Mouse (Mus musculus): Measurements from ENCODE around the gene Eif4e. TPM values are rescaled to one million over a fixed set of nuclear protein-coding genes. Genes with fewer than 3 reads are reported as not detected.

The Eif4e gene
- polyA plus RNA-seq, 1 experiment from 2014 or later = 134 TPM

DNA sequence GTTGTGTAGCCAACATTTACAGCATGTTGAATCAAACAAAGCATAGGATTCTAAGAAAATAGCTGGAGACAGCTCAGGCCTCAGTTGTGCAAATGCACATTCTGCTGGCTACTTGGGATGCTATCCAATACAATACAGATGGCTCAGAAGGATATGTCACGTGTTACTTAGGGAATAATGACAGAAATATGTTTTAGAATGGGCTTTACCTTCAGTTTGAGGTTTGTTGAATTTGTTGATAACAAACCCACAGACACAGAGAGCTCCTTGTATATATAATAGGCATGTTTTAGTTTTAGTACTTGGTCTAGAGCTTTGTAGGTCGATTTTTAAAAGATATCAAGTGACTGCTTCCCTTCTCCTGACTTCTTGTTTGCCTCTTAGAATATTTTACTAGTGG is 6.8 kb downstream of the Eif4e start:
- no peak for ATAC-seq
- 47% methylated on average over 2 of the region's 2 CpGs for WGBS

DNA sequence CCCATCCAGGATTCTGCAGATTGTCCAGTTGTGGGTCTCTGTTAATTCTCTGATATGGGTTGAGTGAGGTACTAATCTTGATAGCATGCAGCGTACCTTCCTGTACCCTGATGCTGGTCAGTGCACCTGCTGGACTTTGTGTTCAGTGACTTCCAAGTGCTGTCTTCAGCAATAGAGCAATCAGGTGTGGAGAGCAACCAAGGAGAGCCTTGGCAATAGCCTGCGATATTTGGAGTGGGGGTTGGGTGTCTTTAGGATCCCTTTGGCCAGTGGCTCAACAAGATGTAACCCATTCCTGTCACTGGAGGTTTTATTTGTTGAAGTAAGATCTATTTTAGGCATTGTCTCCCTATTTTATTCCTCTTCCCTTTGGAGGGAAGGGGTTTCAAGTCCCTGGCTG is 10.1 kb downstream of the Eif4e start:
- 69% methylated on average over 2 of the region's 2 CpGs for WGBS
- no peak for TF ChIP-seq CTCF (IDR thresholded peaks at IDR 0.05; ENCODE audit: low read depth)
- Histone ChIP-seq H3K4me1 (replicated peaks; ENCODE audit: control insufficient read depth, insufficient read depth, low read length) (no peaks in the 10 kb centered on the region), H3K9me3 (ENCODE audit: control insufficient read depth) (no peaks in the 10 kb centered on the region), H3K27me3 (replicated peaks; ENCODE audit: control insufficient read depth, insufficient read depth, low read length) (no peaks in the 10 kb centered on the region), H3K36me3 (ENCODE audit: control insufficient read depth, insufficient read depth) (no peaks in the 10 kb centered on the region), H3K4me2 (replicated peaks; ENCODE audit: low read depth) (no peak overlapping the region), H3K9ac (ENCODE audit: low read depth, low read length) (no peak overlapping the region), H3K4me3 (ENCODE audit: low read depth, low read length) (no peak overlapping the region), H3K27ac (ENCODE audit: low read depth, low read length) (no peak overlapping the region)
- ATAC-seq = no peak

More for the DNA sequence above, 6.8 kb downstream of the Eif4e start:
- Histone ChIP-seq H3K4me1 (replicated peaks; ENCODE audit: control insufficient read depth, insufficient read depth, low read length) (no peaks in the 10 kb centered on the region), H3K4me2 (replicated peaks; ENCODE audit: low read depth) (no peak overlapping the region), H3K9ac (ENCODE audit: low read depth, low read length) (no peak overlapping the region), H3K36me3 (ENCODE audit: control insufficient read depth, insufficient read depth) (no peaks in the 10 kb centered on the region), H3K9me3 (ENCODE audit: control insufficient read depth) (no peaks in the 10 kb centered on the region), H3K27me3 (replicated peaks; ENCODE audit: control insufficient read depth, insufficient read depth, low read length) (no peaks in the 10 kb centered on the region), H3K27ac (ENCODE audit: low read depth, low read length) (no peak overlapping the region), H3K4me3 (ENCODE audit: low read depth, low read length) (no peak overlapping the region)
- TF ChIP-seq CTCF (IDR thresholded peaks at IDR 0.05; ENCODE audit: low read depth) = no peak

DNA sequence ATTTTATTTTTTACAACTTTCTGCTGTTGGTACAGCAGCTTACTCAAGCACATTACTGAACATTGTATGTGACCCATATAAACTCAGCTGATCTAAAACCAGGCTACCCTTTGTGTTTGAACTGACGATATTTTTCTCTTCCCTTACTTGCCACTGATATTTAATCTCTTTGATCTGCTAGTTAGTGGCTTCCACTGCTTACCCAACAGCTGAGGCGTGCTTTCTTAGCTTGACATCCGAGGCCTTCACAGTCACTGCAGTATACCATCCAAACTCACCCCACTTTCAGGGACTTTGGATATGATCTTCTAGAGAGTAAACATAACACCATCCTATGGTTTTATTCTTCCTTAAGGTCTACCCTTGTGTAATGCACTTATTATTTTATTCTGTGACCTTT is 16.6 kb downstream of the Eif4e start:
- H3K9ac ChIP-seq (ENCODE audit: low read depth, low read length) = no peak overlapping the region
- H3K9me3 ChIP-seq (ENCODE audit: control insufficient read depth) = no peaks in the 10 kb centered on the region
- no peak overlapping the region for H3K4me3 ChIP-seq (ENCODE audit: low read depth, low read length)
- H3K36me3 ChIP-seq (ENCODE audit: control insufficient read depth, insufficient read depth) = no peaks in the 10 kb centered on the region
- H3K27ac ChIP-seq (ENCODE audit: low read depth, low read length) = no peak overlapping the region
- ATAC-seq = no peak
- no peak for TF ChIP-seq CTCF (IDR thresholded peaks at IDR 0.05; ENCODE audit: low read depth)
- H3K4me1 ChIP-seq (replicated peaks; ENCODE audit: control insufficient read depth, insufficient read depth, low read length) = 0 out of 2 replicates have a peak, but pooled peaks cover 4% of the 10 kb centered on the region
- H3K4me2 ChIP-seq (replicated peaks; ENCODE audit: low read depth) = no peak overlapping the region
- no peaks in the 10 kb centered on the region for H3K27me3 ChIP-seq (replicated peaks; ENCODE audit: control insufficient read depth, insufficient read depth, low read length)
- WGBS = 50% methylated on average over 3 of the region's 3 CpGs

DNA sequence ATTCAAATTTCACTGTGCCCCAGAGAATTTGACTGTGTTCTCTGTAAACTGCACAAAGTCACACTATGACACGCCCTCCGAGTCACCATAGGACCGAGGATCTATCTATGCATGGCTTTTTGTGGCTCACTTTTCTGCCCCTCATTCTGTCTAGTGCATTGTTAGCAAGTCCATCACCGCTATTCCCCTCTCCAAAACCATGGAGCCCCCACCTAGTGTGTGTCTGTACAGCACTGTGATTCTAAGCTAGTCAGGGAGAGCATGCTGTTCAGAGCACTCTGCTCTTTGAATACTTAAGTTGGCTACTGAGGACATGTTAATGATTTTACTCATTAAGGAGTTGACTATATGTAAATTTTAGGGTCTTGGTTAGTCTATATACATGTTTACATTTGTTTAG is 18.1 kb downstream of the Eif4e start:
- Histone ChIP-seq H3K27ac (ENCODE audit: low read depth, low read length) (no peak overlapping the region), H3K4me3 (ENCODE audit: low read depth, low read length) (no peak overlapping the region), H3K9me3 (ENCODE audit: control insufficient read depth) (no peaks in the 10 kb centered on the region), H3K36me3 (ENCODE audit: control insufficient read depth, insufficient read depth) (no peaks in the 10 kb centered on the region), H3K27me3 (replicated peaks; ENCODE audit: control insufficient read depth, insufficient read depth, low read length) (no peaks in the 10 kb centered on the region), H3K4me2 (replicated peaks; ENCODE audit: low read depth) (no peak overlapping the region), H3K9ac (ENCODE audit: low read depth, low read length) (no peak overlapping the region), H3K4me1 (replicated peaks; ENCODE audit: control insufficient read depth, insufficient read depth, low read length) (0 out of 2 replicates have a peak, but pooled peaks cover 4% of the 10 kb centered on the region)
- ATAC-seq = no peak
- no peak for TF ChIP-seq CTCF (IDR thresholded peaks at IDR 0.05; ENCODE audit: low read depth)
- WGBS = 76% methylated on average over 4 of the region's 4 CpGs

DNA sequence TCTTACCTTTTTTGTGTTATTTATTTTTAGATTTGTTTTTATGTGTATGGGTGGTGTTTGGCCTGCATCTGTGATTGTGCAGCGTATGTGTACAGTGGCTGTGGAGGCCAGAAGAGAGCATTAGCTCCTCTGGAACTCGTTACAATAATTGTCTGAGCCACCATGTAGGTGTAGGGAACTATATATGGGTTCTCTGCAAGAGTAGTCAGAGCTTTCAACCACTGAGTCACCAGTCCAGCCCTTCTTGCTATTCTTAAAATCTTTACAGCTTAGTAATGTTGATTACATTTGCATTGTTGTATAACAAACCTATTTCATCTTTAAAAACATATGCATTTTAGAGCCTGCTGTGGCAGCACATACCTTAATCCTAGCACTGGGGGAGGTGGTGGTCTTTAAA is 20.7 kb downstream of the Eif4e start:
- WGBS = 88% methylated on average over 2 of the region's 2 CpGs
- ATAC-seq = no peak
- H3K4me1 ChIP-seq (replicated peaks; ENCODE audit: control insufficient read depth, insufficient read depth, low read length) = 0 out of 2 replicates have a peak, but pooled peaks cover 4% of the 10 kb centered on the region
- no peaks in the 10 kb centered on the region for H3K9me3 ChIP-seq (ENCODE audit: control insufficient read depth)
- no peak overlapping the region for H3K9ac ChIP-seq (ENCODE audit: low read depth, low read length)
- no peak overlapping the region for H3K27ac ChIP-seq (ENCODE audit: low read depth, low read length)
- no peak overlapping the region for H3K4me2 ChIP-seq (replicated peaks; ENCODE audit: low read depth)
- no peak overlapping the region for H3K4me3 ChIP-seq (ENCODE audit: low read depth, low read length)
- H3K36me3 ChIP-seq (ENCODE audit: control insufficient read depth, insufficient read depth) = peaks cover 20% of the 10 kb centered on the region
- no peak for TF ChIP-seq CTCF (IDR thresholded peaks at IDR 0.05; ENCODE audit: low read depth)
- H3K27me3 ChIP-seq (replicated peaks; ENCODE audit: control insufficient read depth, insufficient read depth, low read length) = no peaks in the 10 kb centered on the region

DNA sequence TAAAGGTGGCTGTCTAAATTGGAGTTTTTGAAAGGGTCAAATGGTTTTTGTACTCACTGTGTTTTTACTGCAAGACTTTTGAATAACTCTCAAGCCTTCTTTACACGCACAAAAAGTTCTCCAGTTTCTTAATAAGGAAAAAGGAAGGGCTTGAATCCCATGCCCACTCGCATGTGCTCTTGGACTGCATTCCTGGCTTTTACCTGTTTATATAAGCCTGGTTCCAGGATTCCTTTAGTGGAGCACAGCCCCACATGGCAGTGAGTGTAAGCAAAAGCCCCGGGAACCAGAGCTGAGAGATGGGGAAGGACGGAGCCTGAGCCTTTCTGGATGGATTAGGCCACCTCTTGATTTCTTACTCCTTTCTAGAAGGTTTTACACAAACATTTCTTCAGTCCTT is 23.1 kb downstream of the Eif4e start:
- no peak overlapping the region for H3K4me3 ChIP-seq (ENCODE audit: low read depth, low read length)
- no peaks in the 10 kb centered on the region for H3K4me1 ChIP-seq (replicated peaks; ENCODE audit: control insufficient read depth, insufficient read depth, low read length)
- no peak for TF ChIP-seq CTCF (IDR thresholded peaks at IDR 0.05; ENCODE audit: low read depth)
- 71% methylated on average over 4 of the region's 4 CpGs for WGBS
- H3K36me3 ChIP-seq (ENCODE audit: control insufficient read depth, insufficient read depth) = peaks cover 34% of the 10 kb centered on the region
- H3K9ac ChIP-seq (ENCODE audit: low read depth, low read length) = no peak overlapping the region
- no peaks in the 10 kb centered on the region for H3K27me3 ChIP-seq (replicated peaks; ENCODE audit: control insufficient read depth, insufficient read depth, low read length)
- ATAC-seq = no peak
- H3K27ac ChIP-seq (ENCODE audit: low read depth, low read length) = no peak overlapping the region
- no peak overlapping the region for H3K4me2 ChIP-seq (replicated peaks; ENCODE audit: low read depth)
- H3K9me3 ChIP-seq (ENCODE audit: control insufficient read depth) = no peaks in the 10 kb centered on the region

All from intestine, postnatal 0 days (tissue).